Mouse (Mus musculus): ENCODE measurements around the gene Inpp5k. TPM values are rescaled to one million over a fixed set of nuclear protein-coding genes. Genes with fewer than 3 reads are reported as not detected.
"Not testable (repeated sequence)": the region's sequence is repeated elsewhere in the genome, so short reads cannot be mapped to it uniquely, and the experiment has no call there.

Gene Inpp5k
- polyA plus RNA-seq, 1 experiment from 2014 or later: 44.9 TPM

DNA sequence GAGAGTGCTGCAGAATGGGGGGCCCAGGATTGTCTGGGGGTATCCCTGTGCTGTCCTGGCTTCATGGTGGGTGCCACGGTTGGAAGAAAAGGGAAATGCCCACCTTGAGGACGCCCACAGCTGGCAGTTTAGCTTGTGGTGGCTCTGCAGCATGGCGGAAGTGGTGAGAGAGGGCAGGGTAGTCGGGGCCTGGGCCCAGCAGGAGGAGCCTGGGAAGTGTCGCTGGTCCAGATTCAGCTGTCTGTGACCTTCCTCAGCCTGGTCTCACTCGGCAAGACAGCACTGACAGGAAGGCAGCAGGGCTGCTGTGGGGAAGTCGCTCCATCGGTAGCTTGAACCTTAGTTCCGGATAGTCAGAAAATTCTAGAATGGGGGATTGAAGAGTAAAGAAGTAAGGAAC lies 36.4 kb upstream of the Inpp5k start:
- no peaks in the 10 kb centered on the region for H3K27me3 ChIP-seq (ENCODE audit: control insufficient read depth, insufficient read depth, low read length)
- WGBS: 81% methylated on average over 9 of the region's 9 CpGs
- ATAC-seq (ENCODE audit: low FRiP score) (no peak), DNase-seq (ENCODE audit: low spot score) (no peak)
- H3K4me3 ChIP-seq (replicated peaks; ENCODE audit: low read length): no peak overlapping the region
- peaks cover 69% of the 10 kb centered on the region for H3K36me3 ChIP-seq (replicated peaks; ENCODE audit: control insufficient read depth, insufficient read depth)
- H3K27ac ChIP-seq: no peak overlapping the region
- H3K9ac ChIP-seq: no peak overlapping the region
- H3K4me2 ChIP-seq (replicated peaks): no peak overlapping the region
- H3K4me1 ChIP-seq (replicated peaks; ENCODE audit: control insufficient read depth, insufficient read depth, low read length): peaks cover 11% of the 10 kb centered on the region
- H3K9me3 ChIP-seq (ENCODE audit: control insufficient read depth, low read length): no peaks in the 10 kb centered on the region

GRCm38 (mm10) chr11:75595404-75595803 lies 35.4 kb upstream of the Inpp5k start:
- ATAC-seq (ENCODE audit: low FRiP score): no peak

GRCm38 (mm10) chr11:75595816-75596215 lies 35.0 kb upstream of the Inpp5k start:
- 72% methylated on average over 7 of the region's 7 CpGs for WGBS
- H3K4me1 ChIP-seq (replicated peaks; ENCODE audit: control insufficient read depth, insufficient read depth, low read length): no peaks in the 10 kb centered on the region
- no peak overlapping the region for H3K27ac ChIP-seq
- no peak overlapping the region for H3K4me3 ChIP-seq (replicated peaks; ENCODE audit: low read length)
- peaks cover 79% of the 10 kb centered on the region for H3K36me3 ChIP-seq (replicated peaks; ENCODE audit: control insufficient read depth, insufficient read depth)
- H3K4me2 ChIP-seq (replicated peaks): no peak overlapping the region
- DNase-seq (ENCODE audit: low spot score): no peak
- no peak for ATAC-seq (ENCODE audit: low FRiP score)
- no peaks in the 10 kb centered on the region for H3K9me3 ChIP-seq (ENCODE audit: control insufficient read depth, low read length)
- H3K9ac ChIP-seq: no peak overlapping the region
- no peaks in the 10 kb centered on the region for H3K27me3 ChIP-seq (ENCODE audit: control insufficient read depth, insufficient read depth, low read length)

More at GRCm38 (mm10) chr11:75595404-75595803, 35.4 kb upstream of the Inpp5k start:
- Histone ChIP-seq H3K4me1 (replicated peaks; ENCODE audit: control insufficient read depth, insufficient read depth, low read length) (0 out of 2 replicates have a peak, but pooled peaks cover 1% of the 10 kb centered on the region), H3K27me3 (ENCODE audit: control insufficient read depth, insufficient read depth, low read length) (no peaks in the 10 kb centered on the region), H3K27ac (no peak overlapping the region), H3K36me3 (replicated peaks; ENCODE audit: control insufficient read depth, insufficient read depth) (peaks cover 75% of the 10 kb centered on the region), H3K9ac (no peak overlapping the region), H3K4me2 (replicated peaks) (no peak overlapping the region), H3K9me3 (ENCODE audit: control insufficient read depth, low read length) (no peaks in the 10 kb centered on the region), H3K4me3 (replicated peaks; ENCODE audit: low read length) (no peak overlapping the region)
- no peak for DNase-seq (ENCODE audit: low spot score)
- WGBS: 74% methylated on average over 2 of the region's 2 CpGs

- no peaks in the 10 kb centered on the region for H3K4me1 ChIP-seq (replicated peaks; ENCODE audit: control insufficient read depth, insufficient read depth, low read length)
- H3K27ac ChIP-seq: no peak overlapping the region
- H3K9ac ChIP-seq: no peak overlapping the region
- DNase-seq (ENCODE audit: low spot score) (no peak), ATAC-seq (ENCODE audit: low FRiP score) (no peak)
- no peaks in the 10 kb centered on the region for H3K9me3 ChIP-seq (ENCODE audit: control insufficient read depth, low read length)
- 91% methylated on average over 3 of the region's 3 CpGs for WGBS
- no peaks in the 10 kb centered on the region for H3K27me3 ChIP-seq (ENCODE audit: control insufficient read depth, insufficient read depth, low read length)
- peaks cover 89% of the 10 kb centered on the region for H3K36me3 ChIP-seq (replicated peaks; ENCODE audit: control insufficient read depth, insufficient read depth)
- H3K4me3 ChIP-seq (replicated peaks; ENCODE audit: low read length): no peak overlapping the region
- H3K4me2 ChIP-seq (replicated peaks): no peak overlapping the region
These were observed 34.0 kb upstream of the Inpp5k start for GRCm38 (mm10) chr11:75596726-75597255.

GRCm38 (mm10) chr11:75598004-75598403 lies 32.8 kb upstream of the Inpp5k start:
- 93% methylated on average over 6 of the region's 6 CpGs for WGBS
- DNase-seq (ENCODE audit: low spot score) (no peak), ATAC-seq (ENCODE audit: low FRiP score) (no peak)
- Histone ChIP-seq H3K27ac (no peak overlapping the region), H3K4me2 (replicated peaks) (no peak overlapping the region), H3K36me3 (replicated peaks; ENCODE audit: control insufficient read depth, insufficient read depth) (peaks cover 93% of the 10 kb centered on the region), H3K9me3 (ENCODE audit: control insufficient read depth, low read length) (no peaks in the 10 kb centered on the region), H3K4me3 (replicated peaks; ENCODE audit: low read length) (no peak overlapping the region), H3K4me1 (replicated peaks; ENCODE audit: control insufficient read depth, insufficient read depth, low read length) (no peaks in the 10 kb centered on the region), H3K9ac (no peak overlapping the region), H3K27me3 (ENCODE audit: control insufficient read depth, insufficient read depth, low read length) (no peaks in the 10 kb centered on the region)

DNA sequence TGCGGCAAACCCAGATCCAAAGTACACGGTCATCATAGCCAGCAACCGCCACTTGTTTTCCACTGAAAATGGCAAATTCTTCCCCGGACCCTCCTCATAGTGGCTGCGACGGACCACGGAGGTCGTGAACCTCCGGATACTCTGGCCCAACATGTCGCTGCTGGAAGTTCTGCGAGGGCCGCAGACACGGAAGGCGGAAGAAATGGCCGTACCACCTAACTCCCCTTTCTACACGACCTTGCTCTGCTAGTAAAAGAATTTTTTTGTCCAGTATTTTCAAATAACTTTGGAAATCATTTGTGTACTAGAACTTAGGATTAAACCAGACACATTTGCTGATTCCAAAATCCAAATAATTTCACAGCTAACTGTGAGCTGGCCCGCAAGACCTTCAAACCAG lies 31.0 kb upstream of the Inpp5k start:
- 96% methylated on average over 16 of the region's 17 CpGs for WGBS
- H3K9me3 ChIP-seq (ENCODE audit: control insufficient read depth, low read length); DNase-seq (ENCODE audit: low spot score); H3K27me3 ChIP-seq (ENCODE audit: control insufficient read depth, insufficient read depth, low read length); ATAC-seq (ENCODE audit: low FRiP score); H3K9ac ChIP-seq; H3K4me1 ChIP-seq (replicated peaks; ENCODE audit: control insufficient read depth, insufficient read depth, low read length); H3K4me3 ChIP-seq (replicated peaks; ENCODE audit: low read length); H3K4me2 ChIP-seq (replicated peaks); H3K27ac ChIP-seq: not testable (repeated sequence)
- H3K36me3 ChIP-seq (replicated peaks; ENCODE audit: control insufficient read depth, insufficient read depth): peaks cover 91% of the 10 kb centered on the region

DNA sequence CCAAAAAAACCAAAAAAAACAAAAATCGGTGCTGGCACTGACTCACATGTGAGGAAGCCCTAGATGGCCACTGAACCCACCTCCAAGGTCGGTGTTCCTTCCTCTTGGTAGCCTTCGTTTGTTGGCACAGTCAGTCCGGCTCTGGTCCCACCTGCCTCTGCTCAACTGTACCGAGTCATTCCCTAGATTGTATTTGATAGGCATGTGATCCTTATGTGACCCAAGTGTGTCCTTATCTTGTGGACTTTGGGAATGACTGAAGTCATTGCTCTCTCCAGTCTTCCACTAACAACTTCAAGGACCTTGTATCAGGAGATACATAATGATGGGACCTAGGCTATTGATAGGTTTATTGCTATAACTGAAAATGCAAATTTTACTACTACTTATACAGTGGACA lies 26.0 kb upstream of the Inpp5k start:
- WGBS: 92% methylated on average over 5 of the region's 5 CpGs

GRCm38 (mm10) chr11:75605318-75605717 lies 25.5 kb upstream of the Inpp5k start:
- Histone ChIP-seq H3K9me3 (ENCODE audit: control insufficient read depth, low read length) (no peaks in the 10 kb centered on the region), H3K27me3 (ENCODE audit: control insufficient read depth, insufficient read depth, low read length) (no peaks in the 10 kb centered on the region), H3K4me3 (replicated peaks; ENCODE audit: low read length) (no peak overlapping the region), H3K4me2 (replicated peaks) (no peak overlapping the region), H3K4me1 (replicated peaks; ENCODE audit: control insufficient read depth, insufficient read depth, low read length) (no peaks in the 10 kb centered on the region), H3K9ac (no peak overlapping the region), H3K36me3 (replicated peaks; ENCODE audit: control insufficient read depth, insufficient read depth) (peaks cover 93% of the 10 kb centered on the region), H3K27ac (no peak overlapping the region)
- DNase-seq (ENCODE audit: low spot score) (no peak), ATAC-seq (ENCODE audit: low FRiP score) (no peak)
- 90% methylated on average over 1 of the region's 1 CpGs for WGBS

More for the DNA sequence above, 26.0 kb upstream of the Inpp5k start:
- DNase-seq (ENCODE audit: low spot score) (no peak), ATAC-seq (ENCODE audit: low FRiP score) (no peak)
- Histone ChIP-seq H3K4me2 (replicated peaks) (no peak overlapping the region), H3K27ac (no peak overlapping the region), H3K27me3 (ENCODE audit: control insufficient read depth, insufficient read depth, low read length) (no peaks in the 10 kb centered on the region), H3K4me3 (replicated peaks; ENCODE audit: low read length) (no peak overlapping the region), H3K4me1 (replicated peaks; ENCODE audit: control insufficient read depth, insufficient read depth, low read length) (no peaks in the 10 kb centered on the region), H3K9ac (no peak overlapping the region), H3K36me3 (replicated peaks; ENCODE audit: control insufficient read depth, insufficient read depth) (peaks cover 93% of the 10 kb centered on the region), H3K9me3 (ENCODE audit: control insufficient read depth, low read length) (no peaks in the 10 kb centered on the region)

DNA sequence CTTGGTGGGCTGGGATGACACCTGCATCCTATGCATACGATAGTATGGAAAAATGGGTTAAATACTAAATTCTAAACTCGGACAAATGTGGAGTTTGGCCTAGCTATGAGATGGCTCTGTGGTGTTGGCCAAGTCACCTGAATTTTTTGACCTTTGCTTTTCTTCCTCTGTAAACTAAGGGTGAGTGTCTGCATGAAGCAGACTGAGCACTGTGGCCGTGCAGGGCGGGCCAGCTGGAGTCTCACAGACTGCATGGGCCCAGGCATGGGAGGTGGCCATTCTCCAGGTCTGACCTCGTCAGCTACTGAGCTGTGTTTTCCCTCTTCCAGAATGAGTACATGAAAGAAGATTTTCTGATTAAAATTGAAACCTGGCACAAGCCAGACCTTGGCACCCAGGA lies 22.0 kb upstream of the Inpp5k start:
- H3K27me3 ChIP-seq (ENCODE audit: control insufficient read depth, insufficient read depth, low read length): no peaks in the 10 kb centered on the region
- no peak overlapping the region for H3K4me2 ChIP-seq (replicated peaks)
- H3K27ac ChIP-seq: no peak overlapping the region
- H3K4me1 ChIP-seq (replicated peaks; ENCODE audit: control insufficient read depth, insufficient read depth, low read length): no peaks in the 10 kb centered on the region
- WGBS: 94% methylated on average over 5 of the region's 5 CpGs
- peaks cover 94% of the 10 kb centered on the region for H3K36me3 ChIP-seq (replicated peaks; ENCODE audit: control insufficient read depth, insufficient read depth)
- ATAC-seq (ENCODE audit: low FRiP score): no peak
- no peaks in the 10 kb centered on the region for H3K9me3 ChIP-seq (ENCODE audit: control insufficient read depth, low read length)
- H3K9ac ChIP-seq: no peak overlapping the region
- DNase-seq (ENCODE audit: low spot score): no peak
- H3K4me3 ChIP-seq (replicated peaks; ENCODE audit: low read length): no peak overlapping the region

GRCm38 (mm10) chr11:75610021-75610420 lies 20.8 kb upstream of the Inpp5k start:
- DNase-seq (ENCODE audit: low spot score): no peak
- no peak overlapping the region for H3K27ac ChIP-seq
- H3K4me3 ChIP-seq (replicated peaks; ENCODE audit: low read length): no peak overlapping the region
- no peak overlapping the region for H3K4me2 ChIP-seq (replicated peaks)
- no peaks in the 10 kb centered on the region for H3K4me1 ChIP-seq (replicated peaks; ENCODE audit: control insufficient read depth, insufficient read depth, low read length)
- peaks cover 93% of the 10 kb centered on the region for H3K36me3 ChIP-seq (replicated peaks; ENCODE audit: control insufficient read depth, insufficient read depth)
- no peak for ATAC-seq (ENCODE audit: low FRiP score)
- 77% methylated on average over 2 of the region's 2 CpGs for WGBS
- H3K9ac ChIP-seq: no peak overlapping the region
- H3K27me3 ChIP-seq (ENCODE audit: control insufficient read depth, insufficient read depth, low read length): no peaks in the 10 kb centered on the region
- no peaks in the 10 kb centered on the region for H3K9me3 ChIP-seq (ENCODE audit: control insufficient read depth, low read length)

Measured in hindbrain, embryonic 14.5 days (tissue).